Mouse (Mus musculus): ENCODE measurements around the gene Rpl15. TPM values are rescaled to one million over a fixed set of nuclear protein-coding genes. Genes with fewer than 3 reads are reported as not detected.

Gene Rpl15
- polyA plus RNA-seq (2012; ENCODE audit: low replicate concordance) = 40.0 and 276 TPM in 2 replicates

DNA sequence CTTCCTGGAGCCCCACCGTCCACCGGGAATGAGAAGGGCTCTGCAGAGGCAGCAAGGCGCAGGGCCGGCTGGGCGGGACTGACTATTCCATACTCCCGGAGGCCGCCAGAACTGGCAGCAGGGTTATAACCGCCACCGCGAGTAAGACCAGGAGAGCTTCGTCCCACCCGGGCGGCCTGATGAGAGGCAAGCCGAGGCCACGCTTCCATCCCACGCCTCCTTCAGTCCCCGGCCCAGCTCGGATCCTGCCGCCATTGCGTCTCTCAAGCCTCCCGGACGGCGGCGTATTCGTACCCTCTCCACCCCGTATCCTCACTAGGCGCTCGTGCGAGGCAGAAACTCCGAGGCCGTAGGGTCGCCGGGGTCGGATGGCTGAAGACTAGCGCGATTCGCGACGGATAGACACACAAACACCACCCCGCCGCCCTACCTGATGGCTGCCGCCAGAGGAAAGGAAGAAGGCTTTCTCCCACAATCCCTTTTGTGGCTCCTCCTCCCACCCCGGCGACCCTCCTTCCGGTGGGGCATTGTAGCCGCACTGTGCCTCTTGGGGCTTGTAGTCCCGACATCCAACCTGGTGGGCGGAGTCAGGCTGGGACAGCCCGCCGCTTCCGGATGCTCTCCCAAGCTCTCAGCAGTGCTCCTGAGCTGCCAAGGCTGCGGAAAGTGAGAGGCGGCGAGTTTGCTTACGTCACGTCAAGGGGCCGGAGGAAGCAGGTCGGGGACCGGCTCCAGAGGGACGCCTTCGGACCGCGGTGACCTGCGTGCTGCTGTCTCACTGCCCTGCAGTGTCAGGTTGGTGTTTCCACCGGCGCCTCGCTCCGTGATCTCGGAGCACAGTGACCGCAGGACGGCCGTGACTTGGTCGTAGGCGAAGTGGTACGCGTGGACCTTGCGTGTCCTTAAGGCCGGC is at the start of gene Rpl15, which contains the start of gene Nkiras1:
TSS of gene Rpl15 (minus strand) at position 863 of the 913 bp plus-strand sequence.
TSS of gene Nkiras1 (plus strand) at position 608 of the 913 bp plus-strand sequence.

DNA sequence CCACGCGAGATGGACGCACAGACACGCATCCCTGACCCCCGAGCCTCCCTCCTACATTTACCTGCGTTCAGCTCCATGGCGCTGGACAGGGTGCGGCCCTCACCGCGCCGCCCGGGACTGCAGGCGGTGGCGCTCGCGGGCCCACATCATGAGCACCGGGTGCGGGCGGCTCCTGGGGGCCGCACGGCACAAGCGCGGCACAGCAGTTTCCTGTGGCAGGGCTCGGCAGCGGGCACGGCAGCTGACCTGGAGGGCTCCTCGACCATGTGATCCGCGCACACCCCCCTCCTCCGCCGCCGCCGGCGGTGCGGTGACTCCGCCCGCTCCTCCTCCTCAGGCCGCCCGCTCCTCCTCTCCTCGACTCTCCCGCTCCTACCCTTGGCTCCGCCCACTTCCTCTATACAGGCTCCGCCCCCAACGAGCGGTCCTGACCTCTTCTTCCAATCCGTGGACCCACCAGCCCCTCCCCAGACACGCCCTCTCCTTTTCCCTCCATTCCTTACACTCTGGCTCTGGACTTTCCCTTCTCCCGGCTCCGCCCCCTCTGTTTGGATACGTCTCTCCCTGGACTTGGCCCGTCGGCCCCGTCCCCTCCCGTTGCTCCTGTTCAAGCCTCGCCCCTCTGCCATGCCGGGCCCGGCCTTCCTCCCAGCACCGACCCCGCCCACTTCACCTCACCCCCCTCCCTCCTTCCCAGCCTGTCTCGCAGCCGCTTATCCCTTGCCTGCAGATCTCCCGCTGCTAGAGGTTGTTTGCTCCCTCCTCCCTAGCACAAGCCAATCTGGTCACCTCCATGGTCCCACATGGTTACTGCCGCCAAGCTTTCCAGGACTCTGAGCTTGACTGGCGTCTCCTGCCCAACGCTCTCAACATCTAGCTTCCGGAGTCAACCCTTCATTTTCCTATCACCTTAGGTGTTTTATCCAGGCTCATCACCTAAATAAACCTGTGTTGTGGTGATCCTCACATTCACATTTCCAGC is 32.1 kb downstream of the Rpl15 start, which contains the start of gene Nr1d2:
TSS of gene Nr1d2 (minus strand) at position 378 of the 982 bp plus-strand sequence.

Other genes with a start within 250 kb of the Rpl15 start
- 6.3 and 16.3 TPM in 2 replicates for gene Nr1d2, start 32.3 kb downstream of the Rpl15 start, polyA plus RNA-seq (2012; ENCODE audit: low replicate concordance)
- gene Nkiras1, start 255 bp downstream of the Rpl15 start, polyA plus RNA-seq (2012; ENCODE audit: low replicate concordance) = 1.9 and 3.5 TPM in 2 replicates
- gene Ube2e1, start 60.5 kb upstream of the Rpl15 start, polyA plus RNA-seq (2012; ENCODE audit: low replicate concordance) = 29.8 and 41.6 TPM in 2 replicates

Data from hematopoietic multipotent progenitor cell, adult 10-12 weeks (in vitro differentiated cells).